Mouse (Mus musculus): ENCODE measurements around the gene Anxa1. TPM values are rescaled to one million over a fixed set of nuclear protein-coding genes. Genes with fewer than 3 reads are reported as not detected.

Gene Anxa1
- polyA plus RNA-seq, 2 experiments: 9.1 to 43.8 TPM

- Histone ChIP-seq H3K9me3 (ENCODE audit: control insufficient read depth, low read length) (no peaks in the 10 kb centered on the region), H3K27me3 (ENCODE audit: control insufficient read depth, insufficient read depth, low read length) (no peaks in the 10 kb centered on the region), H3K36me3 (replicated peaks; ENCODE audit: control insufficient read depth, insufficient read depth, low read depth) (no peaks in the 10 kb centered on the region), H3K27ac (no peak overlapping the region), H3K9ac (replicated peaks) (no peak overlapping the region), H3K4me3 (ENCODE audit: insufficient read depth in 1 of 2, low read depth in 2 of 2, low read length in 2 of 2) (no peak overlapping the region), H3K4me2 (ENCODE audit: low read depth) (no peak overlapping the region), H3K4me1 (replicated peaks; ENCODE audit: control insufficient read depth in 2 of 2, insufficient read depth in 2 of 2, low read length in 1 of 2) (no peaks in the 10 kb centered on the region)
- DNase-seq (ENCODE audit: low read depth in 3 of 3, low spot score in 3 of 3) (no peak), ATAC-seq (ENCODE audit: insufficient read depth) (no peak)
- no peak for TF ChIP-seq EP300 (IDR thresholded peaks at IDR 0.05; ENCODE audit: low read depth)
- 67% methylated on average over 1 of the region's 1 CpGs for WGBS (ENCODE audit: insufficient replicate concordance)
Observed at GRCm38 (mm10) chr19:20403219-20403618, 12.5 kb upstream of the Anxa1 start.

- Histone ChIP-seq H3K9ac (replicated peaks) (no peak overlapping the region), H3K27ac (no peak overlapping the region), H3K27me3 (ENCODE audit: control insufficient read depth, insufficient read depth, low read length) (no peaks in the 10 kb centered on the region), H3K36me3 (replicated peaks; ENCODE audit: control insufficient read depth, insufficient read depth, low read depth) (no peaks in the 10 kb centered on the region), H3K4me3 (ENCODE audit: insufficient read depth in 1 of 2, low read depth in 2 of 2, low read length in 2 of 2) (no peak overlapping the region), H3K4me1 (replicated peaks; ENCODE audit: control insufficient read depth in 2 of 2, insufficient read depth in 2 of 2, low read length in 1 of 2) (no peaks in the 10 kb centered on the region), H3K4me2 (ENCODE audit: low read depth) (no peak overlapping the region), H3K9me3 (ENCODE audit: control insufficient read depth, low read length) (no peaks in the 10 kb centered on the region)
- DNase-seq (ENCODE audit: low read depth in 3 of 3, low spot score in 3 of 3): no peak
- no peak for ATAC-seq (ENCODE audit: insufficient read depth)
- TF ChIP-seq CTCF (IDR thresholded peaks at IDR 0.05; ENCODE audit: low read depth) (no peak), EP300 (IDR thresholded peaks at IDR 0.05; ENCODE audit: low read depth) (no peak)
- 50% methylated on average over 5 of the region's 5 CpGs for WGBS (ENCODE audit: insufficient replicate concordance)
Observed at GRCm38 (mm10) chr19:20402516-20403200, 11.9 kb upstream of the Anxa1 start.

GRCm38 (mm10) chr19:20401961-20402360 is 11.2 kb upstream of the Anxa1 start:
- ATAC-seq (ENCODE audit: insufficient read depth) (no peak), DNase-seq (ENCODE audit: low read depth in 3 of 3, low spot score in 3 of 3) (no peak)
- no peaks in the 10 kb centered on the region for H3K36me3 ChIP-seq (replicated peaks; ENCODE audit: control insufficient read depth, insufficient read depth, low read depth)
- no peaks in the 10 kb centered on the region for H3K9me3 ChIP-seq (ENCODE audit: control insufficient read depth, low read length)
- H3K4me3 ChIP-seq (ENCODE audit: insufficient read depth in 1 of 2, low read depth in 2 of 2, low read length in 2 of 2): no peak overlapping the region
- WGBS (ENCODE audit: insufficient replicate concordance): 58% methylated on average over 3 of the region's 3 CpGs
- H3K4me1 ChIP-seq (replicated peaks; ENCODE audit: control insufficient read depth in 2 of 2, insufficient read depth in 2 of 2, low read length in 1 of 2): no peaks in the 10 kb centered on the region
- TF ChIP-seq CTCF (IDR thresholded peaks at IDR 0.05; ENCODE audit: low read depth): no peak
- no peak overlapping the region for H3K27ac ChIP-seq
- no peaks in the 10 kb centered on the region for H3K27me3 ChIP-seq (ENCODE audit: control insufficient read depth, insufficient read depth, low read length)
- H3K4me2 ChIP-seq (ENCODE audit: low read depth): no peak overlapping the region
- no peak overlapping the region for H3K9ac ChIP-seq (replicated peaks)

- no peak for DNase-seq (ENCODE audit: low read depth in 3 of 3, low spot score in 3 of 3)
- 58% methylated on average over 4 of the region's 4 CpGs for whole genome bisulfite sequencing (ENCODE audit: insufficient replicate concordance)
- no peak for TF ChIP-seq EP300 (IDR thresholded peaks at IDR 0.05; ENCODE audit: low read depth)
- TF ChIP-seq CTCF (IDR thresholded peaks at IDR 0.05; ENCODE audit: low read depth): no peak
- Histone ChIP-seq H3K36me3 (replicated peaks; ENCODE audit: control insufficient read depth, insufficient read depth, low read depth) (no peaks in the 10 kb centered on the region), H3K9me3 (ENCODE audit: control insufficient read depth, low read length) (no peaks in the 10 kb centered on the region), H3K27ac (no peak overlapping the region), H3K4me1 (replicated peaks; ENCODE audit: control insufficient read depth in 2 of 2, insufficient read depth in 2 of 2, low read length in 1 of 2) (no peaks in the 10 kb centered on the region), H3K27me3 (ENCODE audit: control insufficient read depth, insufficient read depth, low read length) (no peaks in the 10 kb centered on the region), H3K4me2 (ENCODE audit: low read depth) (no peak overlapping the region), H3K4me3 (ENCODE audit: insufficient read depth in 1 of 2, low read depth in 2 of 2, low read length in 2 of 2) (no peak overlapping the region), H3K9ac (replicated peaks) (no peak overlapping the region)
- no peak for ATAC-seq (ENCODE audit: insufficient read depth)
Observed at GRCm38 (mm10) chr19:20399187-20399586, 8.4 kb upstream of the Anxa1 start.

- no peaks in the 10 kb centered on the region for H3K4me1 ChIP-seq (replicated peaks; ENCODE audit: control insufficient read depth in 2 of 2, insufficient read depth in 2 of 2, low read length in 1 of 2)
- no peak overlapping the region for H3K4me3 ChIP-seq (ENCODE audit: insufficient read depth in 1 of 2, low read depth in 2 of 2, low read length in 2 of 2)
- no peak overlapping the region for H3K9ac ChIP-seq (replicated peaks)
- H3K4me2 ChIP-seq (ENCODE audit: low read depth): no peak overlapping the region
- no peaks in the 10 kb centered on the region for H3K36me3 ChIP-seq (replicated peaks; ENCODE audit: control insufficient read depth, insufficient read depth, low read depth)
- DNase-seq (ENCODE audit: low read depth in 3 of 3, low spot score in 3 of 3): no peak
- no peak for ATAC-seq (ENCODE audit: insufficient read depth)
- no peaks in the 10 kb centered on the region for H3K27me3 ChIP-seq (ENCODE audit: control insufficient read depth, insufficient read depth, low read length)
- H3K27ac ChIP-seq: no peak overlapping the region
- 70% methylated on average over 1 of the region's 1 CpGs for WGBS (ENCODE audit: insufficient replicate concordance)
- no peaks in the 10 kb centered on the region for H3K9me3 ChIP-seq (ENCODE audit: control insufficient read depth, low read length)
- TF ChIP-seq CTCF (IDR thresholded peaks at IDR 0.05; ENCODE audit: low read depth): no peak
- TF ChIP-seq EP300 (IDR thresholded peaks at IDR 0.05; ENCODE audit: low read depth): no peak
Observed at GRCm38 (mm10) chr19:20397092-20397491, 6.3 kb upstream of the Anxa1 start.
